Mouse (Mus musculus) hindbrain, embryonic 13.5 days (tissue): ENCODE measurements at regions not wholly inside any gene's neighbourhood (a gene's known extent, or its start where the extent isn't known, plus 50 kb on each side); places are given as distances from the start of the nearest gene placed in this dataset.

Source experiments
- ATAC-seq: fragments of 200-750 bp; cut with Nextera tagmentation; 2 replicates; pipeline ENCODE4 v1.8.0; 2017; ENCODE audit warnings: moderate TSS enrichment; ENCODE audit not compliant: low FRiP score
- H3K27ac ChIP-seq: fragments of 300-500 bp; sonication (generic); 2 replicates; pipeline ENCODE4 v1.5.1; 2015; ENCODE audit warnings: inconsistent platforms, mild to moderate bottlenecking, moderate library complexity
- H3K27me3 ChIP-seq: fragments of 300-500 bp; sonication (generic); 2 replicates; pipeline ENCODE4 v1.6.1; 2015; ENCODE audit warnings: mild to moderate bottlenecking, inconsistent platforms
- H3K36me3 ChIP-seq: fragments of 300-500 bp; sonication (generic); 2 replicates; pipeline ENCODE4 v1.6.1; 2015; ENCODE audit warnings: mild to moderate bottlenecking, inconsistent platforms
- H3K4me1 ChIP-seq: fragments of 300-500 bp; sonication (generic); replicated peaks from 2 replicates; pipeline ENCODE4 v1.6.1; 2015; ENCODE audit warnings: inconsistent platforms
- H3K4me2 ChIP-seq: fragments of 300-500 bp; sonication (generic); 2 replicates; pipeline ENCODE4 v1.6.1; 2015; ENCODE audit warnings: inconsistent platforms, mild to moderate bottlenecking, moderate library complexity
- H3K4me3 ChIP-seq: fragments of 300-500 bp; sonication (generic); 2 replicates; pipeline ENCODE4 v1.5.1; 2015; ENCODE audit warnings: mild to moderate bottlenecking, inconsistent platforms
- H3K9ac ChIP-seq: fragments of 300-500 bp; sonication (generic); 2 replicates; pipeline ENCODE4 v1.6.1; 2015; ENCODE audit warnings: mild to moderate bottlenecking, inconsistent platforms
- H3K9me3 ChIP-seq: fragments of 300-500 bp; sonication (generic); 2 replicates; pipeline ENCODE4 v1.6.1; 2016; ENCODE audit warnings: inconsistent platforms
- WGBS: fragments of 180-500 bp; shearing (Covaris S2); methylation state at CpG from one replicate; pipeline ENCODE4 v1.1.7; 2015; 5-methylcytosine and 5-hydroxymethylcytosine counted together

DNA sequence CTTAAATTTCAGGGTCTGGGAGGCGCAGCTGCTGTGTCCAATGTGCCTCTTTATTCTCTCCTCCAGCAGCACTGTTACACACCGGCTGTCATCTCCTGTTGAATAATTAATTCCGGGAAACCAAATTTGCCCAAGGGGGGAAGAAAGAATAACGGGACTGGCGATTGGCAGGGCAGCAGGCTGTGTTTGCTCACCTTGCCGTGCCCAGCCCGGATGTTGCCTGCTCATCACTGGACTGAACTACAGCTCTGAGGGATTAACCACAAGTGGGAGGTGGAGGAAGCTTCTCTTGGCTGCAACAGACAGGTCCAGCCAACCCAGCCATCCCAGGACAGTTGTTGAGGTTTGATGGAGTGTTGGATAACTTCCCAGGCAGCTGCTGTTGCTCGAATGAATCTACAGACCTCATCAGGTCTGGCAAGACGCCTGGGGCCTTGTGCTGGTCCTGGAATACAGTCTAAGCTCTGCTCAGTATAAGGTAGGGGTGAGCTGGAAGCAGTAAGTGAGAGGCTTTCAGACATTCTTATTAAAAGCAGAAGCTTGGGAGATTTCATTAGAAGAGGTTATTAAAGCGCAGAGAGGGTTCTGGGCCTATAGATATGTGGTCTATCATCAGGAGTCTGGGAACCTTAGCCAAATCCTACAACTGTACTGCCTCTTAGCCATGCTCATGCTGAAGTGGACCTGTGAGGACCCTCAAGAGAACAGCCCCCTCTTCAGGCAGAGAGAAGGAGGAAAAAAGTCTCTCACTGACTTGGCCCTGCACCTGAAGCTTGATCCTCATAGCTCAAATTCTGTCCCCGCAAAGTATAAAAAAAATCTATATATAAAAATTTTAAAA lies 291.8 kb downstream of the Il20rb start:
- peak overlapping the region; percentile 20; the same call in 1 of the 2 replicates for H3K4me2 ChIP-seq

DNA sequence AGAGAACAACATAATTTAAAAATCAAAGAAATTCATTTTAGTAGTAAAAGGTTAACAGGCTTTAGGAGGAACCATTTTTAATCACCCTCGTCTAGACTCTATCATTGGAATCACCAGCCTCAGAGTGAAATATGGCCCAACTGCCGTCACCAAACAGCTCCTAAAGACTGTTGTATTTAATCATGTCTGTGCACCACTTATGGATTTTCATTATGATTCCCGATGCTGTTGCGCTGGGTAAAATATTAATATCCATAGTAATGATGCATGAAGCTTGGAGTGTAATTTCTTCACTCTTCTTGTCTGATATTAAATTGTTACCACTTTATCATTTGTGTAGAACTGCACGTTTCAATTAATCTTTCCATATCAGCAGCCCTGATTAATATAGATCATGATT lies 292.4 kb downstream of the Il20rb start:
- Histone ChIP-seq H3K9ac (no peak overlapping the region), H3K9me3 (no peaks in the 10 kb centered on the region), H3K4me2 (no peak overlapping the region), H3K27ac (no peak overlapping the region), H3K36me3 (no peaks in the 10 kb centered on the region), H3K27me3 (no peaks in the 10 kb centered on the region), H3K4me1 (peaks cover 8% of the 10 kb centered on the region), H3K4me3 (no peak overlapping the region)
- 42% methylated on average over 5 of the region's 5 CpGs for WGBS
- peak; percentile 57 for ATAC-seq

More for the DNA sequence above, 291.8 kb downstream of the Il20rb start:
- Histone ChIP-seq H3K9me3 (no peaks in the 10 kb centered on the region), H3K4me1 (peaks cover 8% of the 10 kb centered on the region), H3K27ac (peak overlapping the region; percentile 60), H3K4me3 (no peak overlapping the region), H3K36me3 (no peaks in the 10 kb centered on the region), H3K9ac (no peak overlapping the region), H3K27me3 (no peaks in the 10 kb centered on the region)
- peak; percentile 87 for ATAC-seq
- 45% methylated on average over 11 of the region's 11 CpGs for WGBS

DNA sequence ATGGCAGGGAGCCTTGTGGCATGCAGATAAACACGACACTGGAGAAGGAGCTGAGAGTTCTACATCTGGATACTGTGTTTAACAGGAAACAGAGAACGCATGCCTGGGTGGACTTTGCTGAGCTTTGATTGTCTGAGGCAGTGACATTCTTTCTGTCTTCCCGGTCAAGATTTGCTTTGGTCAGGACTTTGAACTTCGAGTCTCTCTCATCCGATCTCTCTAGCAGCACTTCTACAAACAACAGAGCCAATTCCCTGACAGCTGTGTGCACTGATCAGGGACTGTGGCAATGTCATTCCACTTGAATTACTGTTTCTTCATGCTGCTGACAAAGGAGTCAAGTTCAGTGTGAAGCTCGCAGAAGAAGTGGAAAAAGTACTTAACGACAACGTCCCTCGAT lies 302.5 kb downstream of the Il20rb start:
- 70% methylated on average over 9 of the region's 9 CpGs for WGBS
- Histone ChIP-seq H3K4me3 (no peak overlapping the region), H3K27me3 (no peaks in the 10 kb centered on the region), H3K27ac (no peak overlapping the region), H3K4me1 (no peaks in the 10 kb centered on the region), H3K36me3 (no peaks in the 10 kb centered on the region), H3K4me2 (no peak overlapping the region), H3K9ac (no peak overlapping the region), H3K9me3 (no peaks in the 10 kb centered on the region)
- ATAC-seq: no peak

DNA sequence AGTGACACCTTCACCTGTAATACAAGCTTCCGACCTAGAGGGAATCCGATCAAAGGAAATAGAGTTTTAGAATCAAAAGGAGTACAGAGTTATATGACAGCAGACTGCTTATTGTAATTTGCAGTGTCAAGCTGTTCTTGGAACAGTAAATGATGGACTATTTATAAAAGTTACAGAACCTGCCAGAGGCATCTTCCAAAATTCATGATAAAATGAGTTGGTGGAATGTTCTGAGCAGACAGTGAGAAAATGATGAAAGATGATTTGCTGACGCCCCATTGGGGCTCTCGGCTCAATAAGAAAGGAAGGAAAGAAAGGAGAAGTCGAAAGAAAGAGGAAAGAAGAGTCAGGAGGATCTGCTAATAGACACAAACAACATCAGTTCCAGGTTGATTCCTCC lies 300.3 kb upstream of the Sox14 start:
- 91% methylated on average over 5 of the region's 5 CpGs for WGBS
- Histone ChIP-seq H3K27ac (no peak overlapping the region), H3K27me3 (no peaks in the 10 kb centered on the region), H3K9ac (no peak overlapping the region), H3K9me3 (no peaks in the 10 kb centered on the region), H3K4me1 (no peaks in the 10 kb centered on the region), H3K4me2 (no peak overlapping the region), H3K4me3 (no peak overlapping the region), H3K36me3 (no peaks in the 10 kb centered on the region)
- ATAC-seq: no peak

DNA sequence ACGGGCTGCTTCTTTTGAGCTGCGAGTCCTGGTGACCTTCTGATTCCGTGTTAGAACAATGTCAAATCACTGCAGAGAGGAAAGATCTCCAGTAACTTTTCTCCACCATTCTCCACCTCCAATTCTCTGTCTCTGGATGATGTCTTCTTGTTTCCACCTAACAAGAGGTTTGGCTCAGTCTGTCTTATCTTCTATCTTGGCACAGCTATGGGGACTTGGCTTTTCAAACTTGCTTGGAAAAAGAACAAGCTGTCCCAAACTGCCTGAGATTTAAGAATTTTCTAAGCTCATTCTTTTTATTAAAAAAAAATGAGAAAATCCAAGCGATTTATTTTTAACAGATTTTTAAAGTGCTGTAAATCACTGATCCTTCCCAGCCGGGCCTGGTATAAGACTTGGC lies 290.3 kb upstream of the Sox14 start:
- Histone ChIP-seq H3K4me3 (no peak overlapping the region), H3K4me2 (no peak overlapping the region), H3K9me3 (no peaks in the 10 kb centered on the region), H3K36me3 (no peaks in the 10 kb centered on the region), H3K4me1 (no peaks in the 10 kb centered on the region), H3K9ac (no peak overlapping the region), H3K27me3 (no peaks in the 10 kb centered on the region), H3K27ac (no peak overlapping the region)
- 80% methylated on average over 5 of the region's 5 CpGs for WGBS
- no peak for ATAC-seq

DNA sequence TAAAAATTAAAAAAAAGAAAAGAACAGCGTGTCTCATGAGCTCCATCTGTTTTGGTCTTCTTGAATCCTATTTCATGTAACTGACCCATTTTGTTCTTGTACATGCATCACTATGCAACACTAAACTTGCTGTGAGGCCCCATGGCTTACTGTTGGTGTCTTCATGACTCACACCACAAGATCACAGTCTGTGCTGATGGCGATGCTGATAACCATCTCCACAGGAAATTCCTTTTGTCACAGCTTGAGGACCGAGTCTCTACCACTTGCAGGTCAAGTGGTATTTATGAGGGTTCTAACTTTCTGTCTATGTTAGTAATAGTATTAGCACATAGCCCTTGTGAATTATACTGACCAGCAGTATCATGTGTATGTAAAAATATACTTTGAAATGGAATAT lies 286.0 kb upstream of the Sox14 start:
- no peak for ATAC-seq
- no peak overlapping the region for H3K4me2 ChIP-seq
- H3K27me3 ChIP-seq: no peaks in the 10 kb centered on the region
- no peak overlapping the region for H3K27ac ChIP-seq
- no peaks in the 10 kb centered on the region for H3K9me3 ChIP-seq
- WGBS: 88% methylated on average over 3 of the region's 3 CpGs
- H3K36me3 ChIP-seq: no peaks in the 10 kb centered on the region
- no peaks in the 10 kb centered on the region for H3K4me1 ChIP-seq
- no peak overlapping the region for H3K9ac ChIP-seq
- no peak overlapping the region for H3K4me3 ChIP-seq
